Mouse (Mus musculus): ENCODE results near the gene Zar1l.

Gene Zar1l

GRCm38 (mm10) chr5:150478612-150479011 lies 39.4 kb downstream of the Zar1l start:
- no peak for DNase-seq (ENCODE audit: low read depth)

- no peak for DNase-seq (ENCODE audit: low read depth)
These were observed 40.6 kb downstream of the Zar1l start for GRCm38 (mm10) chr5:150477364-150477763.

GRCm38 (mm10) chr5:150468431-150468830 lies 49.5 kb downstream of the Zar1l start:
- DNase-seq (ENCODE audit: low read depth): no peak

- no peak for DNase-seq (ENCODE audit: low read depth)
These were observed 51.8 kb downstream of the Zar1l start for GRCm38 (mm10) chr5:150466132-150466531.

GRCm38 (mm10) chr5:150465218-150465617 lies 52.7 kb downstream of the Zar1l start:
- no peak for DNase-seq (ENCODE audit: low read depth)

DNA sequence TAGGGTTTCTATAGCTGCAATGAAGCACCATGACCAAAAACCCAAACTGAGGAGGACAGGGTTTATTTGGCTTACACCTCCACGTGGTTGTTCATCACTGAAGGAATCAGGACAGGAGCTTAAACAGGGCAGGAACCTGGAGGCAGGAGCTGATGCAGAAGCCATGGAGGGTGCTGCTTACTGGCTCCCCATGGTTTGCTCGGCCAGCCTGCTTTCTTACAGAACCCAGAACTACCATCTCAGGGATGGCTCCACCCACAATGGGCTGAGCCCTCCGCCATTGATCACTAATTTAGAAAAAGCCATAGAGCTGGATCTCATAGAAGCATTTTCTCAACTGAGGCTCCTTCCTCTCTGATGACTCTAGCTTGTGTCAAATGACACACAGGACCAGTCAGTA lies 53.2 kb downstream of the Zar1l start:
- DNase-seq (ENCODE audit: low read depth): no peak

DNA sequence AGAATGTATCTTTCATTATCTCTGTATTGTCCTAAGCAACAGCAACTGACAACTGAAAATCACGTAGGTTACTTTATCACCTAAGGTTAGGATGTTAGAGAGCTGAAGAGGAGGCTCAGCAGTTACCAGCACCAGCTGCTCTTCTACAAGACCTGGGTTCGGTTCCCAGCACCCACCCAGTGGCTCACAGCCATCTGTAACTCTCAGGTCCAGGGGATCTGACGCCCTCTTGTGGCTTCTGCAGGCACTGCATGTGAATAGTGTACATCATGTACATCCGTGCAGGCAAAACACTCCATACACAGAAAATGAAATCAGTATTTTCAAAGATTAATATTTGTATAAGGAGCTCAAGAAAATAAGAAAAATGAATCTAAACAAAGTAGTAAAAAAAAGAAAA lies 58.2 kb downstream of the Zar1l start:
- peak; percentile 19 for DNase-seq (ENCODE audit: low read depth)

- peak; percentile 41 for DNase-seq (ENCODE audit: low read depth)
These were observed 59.8 kb downstream of the Zar1l start for GRCm38 (mm10) chr5:150457904-150458739.

GRCm38 (mm10) chr5:150457165-150457903 lies 60.6 kb downstream of the Zar1l start:
- no peak for DNase-seq (ENCODE audit: low read depth)

Data from naive thymus-derived CD4-positive, alpha-beta T cell, adult 2 months (primary cell).